Mouse (Mus musculus) MEL (cell line): ENCODE data around the gene Pycard.

Experiments used
- CTCF ChIP-seq, 3 experiments: IDR thresholded peaks in 2 of 3; conservative IDR thresholded peaks in 1 of 3; 2 replicates each; pipeline ENCODE4 v1.5.1; 2011 to 2012; ENCODE audit warnings: low read length in 3 of 3, low read depth in 2 of 3, mild to moderate bottlenecking in 2 of 3, improper control_type of control experiment in 1 of 3, inconsistent platforms in 1 of 3, mixed read lengths in 1 of 3, moderate library complexity in 1 of 3; ENCODE audit not compliant: control insufficient read depth in 1 of 3, insufficient read depth in 1 of 3, poor library complexity in 1 of 3, severe bottlenecking in 1 of 3
- GATA1 ChIP-seq: IDR thresholded peaks from 2 replicates; pipeline ENCODE4 v1.6.1; 2011; ENCODE audit warnings: low read depth, low read length, improper control_type of control experiment
- MAX ChIP-seq: IDR thresholded peaks from 2 replicates; pipeline ENCODE4 v1.6.1; 2011; ENCODE audit warnings: low read length, improper control_type of control experiment
- POLR2A ChIP-seq, 2 experiments: IDR thresholded peaks; 2 replicates each; pipeline ENCODE4 v1.6.1; 2011 to 2012; ENCODE audit warnings: low read length in 2 of 2, mild to moderate bottlenecking in 2 of 2, control low read depth in 1 of 2, improper control_type of control experiment in 1 of 2, low read depth in 1 of 2, moderate library complexity in 1 of 2; ENCODE audit not compliant: control insufficient read depth in 1 of 2, insufficient read depth in 1 of 2, poor library complexity in 1 of 2
- TCF12 ChIP-seq: IDR thresholded peaks from 2 replicates; pipeline ENCODE4 v1.6.1; 2014; ENCODE audit warnings: low read depth, mild to moderate bottlenecking, inconsistent platforms, low read length, improper control_type of control experiment, moderate library complexity
- ZMIZ1 ChIP-seq: IDR thresholded peaks from 2 replicates; pipeline ENCODE4 v1.6.1; 2012; ENCODE audit warnings: low read depth, mild to moderate bottlenecking, inconsistent platforms, low read length, improper control_type of control experiment, moderate library complexity

DNA sequence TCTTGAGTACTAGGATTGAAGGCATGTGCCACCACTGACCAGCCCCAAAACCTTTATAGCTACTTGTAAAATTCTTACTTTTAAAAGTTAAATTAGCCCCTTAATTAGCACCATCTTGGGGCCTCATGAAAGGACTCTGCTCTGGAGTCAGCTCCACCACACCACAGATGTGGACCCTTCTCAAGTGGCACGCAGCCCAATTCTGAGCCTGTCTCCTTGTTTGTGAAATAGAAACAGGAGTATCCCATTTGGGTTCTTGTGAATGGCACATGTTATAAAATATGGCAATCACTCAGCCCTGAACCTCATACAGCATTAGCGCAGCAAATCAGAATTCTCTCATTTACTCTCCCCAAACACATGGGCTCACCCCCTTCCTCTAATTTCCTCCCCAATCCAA lies 14.8 kb downstream of the Pycard start:
- TF ChIP-seq POLR2A (IDR thresholded peaks at IDR 0.05; ENCODE audit: control insufficient read depth in 1 of 2, insufficient read depth in 1 of 2, low read depth in 1 of 2, low read length in 2 of 2, poor library complexity in 1 of 2) (no peak), MAX (no peak), CTCF (IDR thresholded peaks at IDR 0.05 in 2 of 3, conservative IDR thresholded peaks at IDR 0.05 in 1 of 3; ENCODE audit: control insufficient read depth in 1 of 3, insufficient read depth in 1 of 3, low read depth in 2 of 3, low read length in 3 of 3, poor library complexity in 1 of 3, severe bottlenecking in 1 of 3) (no peak), ZMIZ1 (no peak), GATA1 (no peak), TCF12 (no peak)
